Mouse (Mus musculus): ENCODE measurements at regions not wholly inside any gene's neighbourhood (a gene's known extent, or its start where the extent isn't known, plus 50 kb on each side); places are given as distances from the start of the nearest gene placed in this dataset.
A peak's percentile ranks its signal among the peaks of the same experiment; 100 is the strongest.

GRCm38 (mm10) chr12:96261978-96262377 lies 570.0 kb downstream of the Flrt2 start:
- no peak overlapping the region for H3K9ac ChIP-seq (ENCODE audit: low read depth, low read length)
- no peaks in the 10 kb centered on the region for H3K9me3 ChIP-seq (ENCODE audit: control insufficient read depth, low read length)
- no peak overlapping the region for H3K4me2 ChIP-seq (replicated peaks; ENCODE audit: low read depth, low read length)
- no peak for ATAC-seq (ENCODE audit: low FRiP score, low TSS enrichment)
- no peaks in the 10 kb centered on the region for H3K27me3 ChIP-seq (ENCODE audit: control insufficient read depth, insufficient read depth, low read length)
- WGBS = 53% methylated on average over 4 of the region's 4 CpGs
- H3K4me3 ChIP-seq (ENCODE audit: low read length) = no peak overlapping the region
- no peaks in the 10 kb centered on the region for H3K36me3 ChIP-seq (ENCODE audit: control insufficient read depth, insufficient read depth, low read length)
- no peak overlapping the region for H3K27ac ChIP-seq (ENCODE audit: low read depth, low read length)
- H3K4me1 ChIP-seq (ENCODE audit: control insufficient read depth, insufficient read depth, low read length) = no peaks in the 10 kb centered on the region

GRCm38 (mm10) chr12:96275894-96276293 lies 583.9 kb downstream of the Flrt2 start:
- H3K9ac ChIP-seq (ENCODE audit: low read depth, low read length) = no peak overlapping the region
- H3K9me3 ChIP-seq (ENCODE audit: control insufficient read depth, low read length) = no peaks in the 10 kb centered on the region
- ATAC-seq (ENCODE audit: low FRiP score, low TSS enrichment) = no peak
- H3K4me1 ChIP-seq (ENCODE audit: control insufficient read depth, insufficient read depth, low read length) = no peaks in the 10 kb centered on the region
- H3K4me3 ChIP-seq (ENCODE audit: low read length) = no peak overlapping the region
- no peak overlapping the region for H3K4me2 ChIP-seq (replicated peaks; ENCODE audit: low read depth, low read length)
- H3K36me3 ChIP-seq (ENCODE audit: control insufficient read depth, insufficient read depth, low read length) = no peaks in the 10 kb centered on the region
- H3K27ac ChIP-seq (ENCODE audit: low read depth, low read length) = no peak overlapping the region; the same call in 1 of the 2 replicates
- no peaks in the 10 kb centered on the region for H3K27me3 ChIP-seq (ENCODE audit: control insufficient read depth, insufficient read depth, low read length)

- Histone ChIP-seq H3K4me3 (ENCODE audit: low read length) (no peak overlapping the region), H3K9me3 (ENCODE audit: control insufficient read depth, low read length) (no peaks in the 10 kb centered on the region), H3K27ac (ENCODE audit: low read depth, low read length) (no peak overlapping the region), H3K4me1 (ENCODE audit: control insufficient read depth, insufficient read depth, low read length) (no peaks in the 10 kb centered on the region), H3K4me2 (replicated peaks; ENCODE audit: low read depth, low read length) (no peak overlapping the region), H3K27me3 (ENCODE audit: control insufficient read depth, insufficient read depth, low read length) (no peaks in the 10 kb centered on the region), H3K36me3 (ENCODE audit: control insufficient read depth, insufficient read depth, low read length) (no peaks in the 10 kb centered on the region), H3K9ac (ENCODE audit: low read depth, low read length) (no peak overlapping the region)
- no peak for ATAC-seq (ENCODE audit: low FRiP score, low TSS enrichment)
- 8% methylated on average over 2 of the region's 2 CpGs for WGBS
Measured at GRCm38 (mm10) chr12:96311137-96311536, 619.1 kb downstream of the Flrt2 start.

GRCm38 (mm10) chr12:96323061-96323786 lies 631.2 kb downstream of the Flrt2 start:
- H3K4me2 ChIP-seq (replicated peaks; ENCODE audit: low read depth, low read length) = no peak overlapping the region
- H3K4me3 ChIP-seq (ENCODE audit: low read length) = no peak overlapping the region
- no peak overlapping the region for H3K9ac ChIP-seq (ENCODE audit: low read depth, low read length)
- no peaks in the 10 kb centered on the region for H3K4me1 ChIP-seq (ENCODE audit: control insufficient read depth, insufficient read depth, low read length)
- 63% methylated on average over 10 of the region's 10 CpGs for WGBS
- H3K9me3 ChIP-seq (ENCODE audit: control insufficient read depth, low read length) = no peaks in the 10 kb centered on the region
- no peaks in the 10 kb centered on the region for H3K36me3 ChIP-seq (ENCODE audit: control insufficient read depth, insufficient read depth, low read length)
- H3K27me3 ChIP-seq (ENCODE audit: control insufficient read depth, insufficient read depth, low read length) = no peaks in the 10 kb centered on the region
- H3K27ac ChIP-seq (ENCODE audit: low read depth, low read length) = no peak overlapping the region
- ATAC-seq (ENCODE audit: low FRiP score, low TSS enrichment) = peak; percentile 64; the same call in 1 of the 2 replicates

GRCm38 (mm10) chr12:96351143-96351542 lies 659.1 kb downstream of the Flrt2 start:
- ATAC-seq (ENCODE audit: low FRiP score, low TSS enrichment) = peak; percentile 92
- H3K27ac ChIP-seq (ENCODE audit: low read depth, low read length) = no peak overlapping the region
- H3K27me3 ChIP-seq (ENCODE audit: control insufficient read depth, insufficient read depth, low read length) = no peaks in the 10 kb centered on the region

GRCm38 (mm10) chr12:96378924-96379323 lies 686.9 kb downstream of the Flrt2 start:
- no peaks in the 10 kb centered on the region for H3K4me1 ChIP-seq (ENCODE audit: control insufficient read depth, insufficient read depth, low read length)
- H3K9me3 ChIP-seq (ENCODE audit: control insufficient read depth, low read length) = no peaks in the 10 kb centered on the region
- 72% methylated on average over 3 of the region's 3 CpGs for WGBS
- no peak overlapping the region for H3K27ac ChIP-seq (ENCODE audit: low read depth, low read length)
- H3K4me3 ChIP-seq (ENCODE audit: low read length) = no peak overlapping the region
- no peaks in the 10 kb centered on the region for H3K36me3 ChIP-seq (ENCODE audit: control insufficient read depth, insufficient read depth, low read length)
- no peaks in the 10 kb centered on the region for H3K27me3 ChIP-seq (ENCODE audit: control insufficient read depth, insufficient read depth, low read length)
- no peak overlapping the region for H3K4me2 ChIP-seq (replicated peaks; ENCODE audit: low read depth, low read length)
- no peak overlapping the region for H3K9ac ChIP-seq (ENCODE audit: low read depth, low read length)
- ATAC-seq (ENCODE audit: low FRiP score, low TSS enrichment) = no peak

More at GRCm38 (mm10) chr12:96351143-96351542, 659.1 kb downstream of the Flrt2 start:
- 43% methylated on average over 3 of the region's 3 CpGs for WGBS
- no peak overlapping the region for H3K9ac ChIP-seq (ENCODE audit: low read depth, low read length)
- no peaks in the 10 kb centered on the region for H3K36me3 ChIP-seq (ENCODE audit: control insufficient read depth, insufficient read depth, low read length)
- no peak overlapping the region for H3K4me2 ChIP-seq (replicated peaks; ENCODE audit: low read depth, low read length)
- H3K4me1 ChIP-seq (ENCODE audit: control insufficient read depth, insufficient read depth, low read length) = no peaks in the 10 kb centered on the region
- H3K4me3 ChIP-seq (ENCODE audit: low read length) = no peak overlapping the region
- H3K9me3 ChIP-seq (ENCODE audit: control insufficient read depth, low read length) = no peaks in the 10 kb centered on the region

GRCm38 (mm10) chr12:96419104-96419503 lies 727.1 kb downstream of the Flrt2 start:
- H3K27me3 ChIP-seq (ENCODE audit: control insufficient read depth, insufficient read depth, low read length) = no peaks in the 10 kb centered on the region
- no peaks in the 10 kb centered on the region for H3K4me1 ChIP-seq (ENCODE audit: control insufficient read depth, insufficient read depth, low read length)
- no peak overlapping the region for H3K4me2 ChIP-seq (replicated peaks; ENCODE audit: low read depth, low read length)
- H3K9me3 ChIP-seq (ENCODE audit: control insufficient read depth, low read length) = no peaks in the 10 kb centered on the region
- no peak overlapping the region for H3K9ac ChIP-seq (ENCODE audit: low read depth, low read length)
- H3K27ac ChIP-seq (ENCODE audit: low read depth, low read length) = no peak overlapping the region
- 48% methylated on average over 3 of the region's 3 CpGs for WGBS
- ATAC-seq (ENCODE audit: low FRiP score, low TSS enrichment) = no peak
- no peaks in the 10 kb centered on the region for H3K36me3 ChIP-seq (ENCODE audit: control insufficient read depth, insufficient read depth, low read length)
- no peak overlapping the region for H3K4me3 ChIP-seq (ENCODE audit: low read length)

- ATAC-seq (ENCODE audit: low FRiP score, low TSS enrichment) = no peak
- no peaks in the 10 kb centered on the region for H3K4me1 ChIP-seq (ENCODE audit: control insufficient read depth, insufficient read depth, low read length)
- no peak overlapping the region for H3K4me2 ChIP-seq (replicated peaks; ENCODE audit: low read depth, low read length)
- H3K36me3 ChIP-seq (ENCODE audit: control insufficient read depth, insufficient read depth, low read length) = no peaks in the 10 kb centered on the region
- H3K27ac ChIP-seq (ENCODE audit: low read depth, low read length) = no peak overlapping the region
- H3K9ac ChIP-seq (ENCODE audit: low read depth, low read length) = no peak overlapping the region
- H3K27me3 ChIP-seq (ENCODE audit: control insufficient read depth, insufficient read depth, low read length) = no peaks in the 10 kb centered on the region
- H3K4me3 ChIP-seq (ENCODE audit: low read length) = no peak overlapping the region
- H3K9me3 ChIP-seq (ENCODE audit: control insufficient read depth, low read length) = no peaks in the 10 kb centered on the region
Measured at GRCm38 (mm10) chr12:96419567-96419966, 727.5 kb downstream of the Flrt2 start.

GRCm38 (mm10) chr12:96427589-96427988 lies 735.6 kb downstream of the Flrt2 start:
- 83% methylated on average over 3 of the region's 3 CpGs for WGBS
- no peaks in the 10 kb centered on the region for H3K4me1 ChIP-seq (ENCODE audit: control insufficient read depth, insufficient read depth, low read length)
- ATAC-seq (ENCODE audit: low FRiP score, low TSS enrichment) = no peak

More at GRCm38 (mm10) chr12:96427589-96427988, 735.6 kb downstream of the Flrt2 start:
- Histone ChIP-seq H3K27me3 (ENCODE audit: control insufficient read depth, insufficient read depth, low read length) (no peaks in the 10 kb centered on the region), H3K4me2 (replicated peaks; ENCODE audit: low read depth, low read length) (no peak overlapping the region), H3K36me3 (ENCODE audit: control insufficient read depth, insufficient read depth, low read length) (no peaks in the 10 kb centered on the region), H3K4me3 (ENCODE audit: low read length) (no peak overlapping the region), H3K9ac (ENCODE audit: low read depth, low read length) (no peak overlapping the region), H3K9me3 (ENCODE audit: control insufficient read depth, low read length) (no peaks in the 10 kb centered on the region), H3K27ac (ENCODE audit: low read depth, low read length) (no peak overlapping the region)

All from kidney, embryonic 14.5 days (tissue).